15 mouse cellular contexts compared by ENCODE assay signal in the genomic region with DNA sequence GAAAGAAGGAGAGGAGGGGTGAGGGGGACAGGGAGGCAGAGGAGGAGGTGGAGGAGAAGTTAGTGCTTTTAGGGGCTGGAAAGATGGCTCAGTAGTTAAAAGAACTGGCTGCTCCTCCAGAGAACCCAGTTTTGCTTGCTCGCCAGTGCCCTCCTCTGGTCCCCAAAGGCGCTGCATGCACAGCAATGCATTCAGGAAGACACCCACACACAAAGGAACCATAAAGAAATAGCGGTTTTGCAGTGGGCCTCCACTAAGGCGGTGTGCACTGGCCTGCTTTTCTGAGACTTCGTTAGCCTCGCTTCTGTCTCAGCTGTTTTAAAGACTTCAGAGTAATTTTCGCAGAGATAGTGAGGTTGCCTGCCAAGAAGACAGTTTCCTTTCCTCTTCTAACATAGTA. TPM values are rescaled to one million over a fixed set of nuclear protein-coding genes. Genes with fewer than 3 reads are reported as not detected.
DNase-seq lines count a peak whose midpoint lies in the region; ATAC-seq lines count a peak whose summit lies in the region.
"Had no signal": no experiment of that assay in that cellular context is flagged by ENCODE, and none has a peak within 500 bp of the region (broad histone marks: within the 10 kb centered on the region; RNA-seq: fewer than 3 reads in every experiment).

No protein-coding gene starts in this region.

- H3K36me3 ChIP-seq in kidney, embryonic 14.5 days (ENCODE audit: control insufficient read depth, insufficient read depth, low read length), result no peaks in the 10 kb centered on the region
- H3K36me3 ChIP-seq: embryonic facial prominence, embryonic 15.5 days had no signal

- no peak overlapping the region for H3K27ac ChIP-seq in kidney, embryonic 14.5 days (ENCODE audit: low read depth, low read length)
- H3K27ac ChIP-seq: embryonic facial prominence, embryonic 15.5 days had no signal

- 81% methylated on average over 7 of the region's 7 CpGs for WGBS in kidney, embryonic 14.5 days

- H3K4me2 ChIP-seq in kidney, embryonic 14.5 days (replicated peaks; ENCODE audit: low read depth, low read length), result no peak overlapping the region
- H3K4me2 ChIP-seq: embryonic facial prominence, embryonic 15.5 days had no signal

- H3K4me3 ChIP-seq in kidney, embryonic 14.5 days (ENCODE audit: low read length), result no peak overlapping the region
- H3K4me3 ChIP-seq: embryonic facial prominence, embryonic 15.5 days had no signal

- no peaks in the 10 kb centered on the region for H3K9me3 ChIP-seq in kidney, embryonic 14.5 days (ENCODE audit: control insufficient read depth, low read length)
- H3K9me3 ChIP-seq: embryonic facial prominence, embryonic 15.5 days had no signal

- H3K9ac ChIP-seq in kidney, embryonic 14.5 days (ENCODE audit: low read depth, low read length), result no peak overlapping the region
- H3K9ac ChIP-seq: embryonic facial prominence, embryonic 15.5 days had no signal

- intact Hi-C loops in left cerebral cortex, postnatal 36 days (cut with DNase I), result no loop called here

- no peaks in the 10 kb centered on the region for H3K4me1 ChIP-seq in kidney, embryonic 14.5 days (ENCODE audit: control insufficient read depth, insufficient read depth, low read length)
- H3K4me1 ChIP-seq: embryonic facial prominence, embryonic 15.5 days had no signal

- no peaks in the 10 kb centered on the region for H3K27me3 ChIP-seq in kidney, embryonic 14.5 days (ENCODE audit: control insufficient read depth, insufficient read depth, low read length)
- H3K27me3 ChIP-seq: embryonic facial prominence, embryonic 15.5 days had no signal

- no peak for ATAC-seq in kidney, embryonic 14.5 days (ENCODE audit: low FRiP score, low TSS enrichment)
- ATAC-seq in monocyte, adult 5-6 weeks (replicated peaks; ENCODE audit: insufficient number of reproducible peaks, low FRiP score, low TSS enrichment, poor library complexity, severe bottlenecking), result no peak

- DNase-seq in kidney, postnatal 4 days, result peak; percentile 14 to 31
- DNase-seq in 416B (ENCODE audit: low read depth), result peak; percentile 29
- DNase-seq in CD4-positive helper T cell, adult 2 months (ENCODE audit: low read depth, low spot score), result peak; percentile 7
- peak; percentile 50 to 57 for DNase-seq in left cerebral cortex, postnatal 36 days (ENCODE audit: low spot score in 2 of 2)
- DNase-seq in cerebellum, adult 9-10 months, result no peak
- DNase-seq in kidney, postnatal 25 days, result no peak
- DNase-seq: adrenal gland, adult 8-10 months; lung, postnatal 14 days had no signal

RNA-seq across cellular contexts. Expression of a gene that starts 30.1 kb away (rescaled TPM):
- polyA plus RNA-seq in kidney, embryonic 14.5 days (2014; fragmentation: Nextera tagmentation; extraction: Ambion mirVana), result 0.24 and 0.92 TPM in 2 replicates
- not detected for total RNA-seq in left cerebral cortex, postnatal 36 days (2021)
- total RNA-seq in monocyte, adult 5-6 weeks (2017), result 0.75 TPM in 1 of 3 replicates, not detected in the others
- total RNA-seq: adrenal gland, adult 8-10 months; heart, adult 8-10 months had no signal
- polyA plus RNA-seq: embryonic facial prominence, embryonic 15.5 days; neural tube, embryonic 14.5 days; stomach, embryonic 16.5 days had no signal

RNA-seq across cellular contexts. Expression of a gene that starts 57.9 kb away (rescaled TPM):
- not detected in 2 replicates for polyA plus RNA-seq in kidney, embryonic 14.5 days (2014; fragmentation: Nextera tagmentation; extraction: Ambion mirVana)
- not detected for total RNA-seq in left cerebral cortex, postnatal 36 days (2021)
- total RNA-seq in monocyte, adult 5-6 weeks (2017), result not detected in 3 replicates
- total RNA-seq: adrenal gland, adult 8-10 months; heart, adult 8-10 months had no signal
- polyA plus RNA-seq: embryonic facial prominence, embryonic 15.5 days; kidney, embryonic 16.5 days; neural tube, embryonic 14.5 days; stomach, embryonic 16.5 days had no signal

Comparison
In these comparisons a context has a peak if more than half of its experiments do, and no peak if none do; other contexts are left out.
1. DNase-seq: peak in kidney, postnatal 4 days (2 of 2), 416B (single experiment), CD4-positive helper T cell, adult 2 months (single experiment) and left cerebral cortex, postnatal 36 days (2 of 2); none in cerebellum, adult 9-10 months (single experiment) and kidney, postnatal 25 days (0 of 2).